Mouse (Mus musculus) gonadal fat pad, adult 2 months (tissue): ENCODE data around the gene Tekt3. TPM values are rescaled to one million over a fixed set of nuclear protein-coding genes. Genes with fewer than 3 reads are reported as not detected.
A peak's percentile ranks its signal among the peaks of the same experiment; 100 is the strongest.

Source experiments
- DNase-seq: peaks from one replicate; pipeline ENCODE4 v3.0.0-alpha.2; 2012; ENCODE audit warnings: low read depth
- polyA plus RNA-seq: library from polyadenylated mRNA; depleted of rRNA; stranded (reverse); fragments of >200 nt; gene quantifications from 2 replicates; pipeline ENCODE4 v1.2.3, GENCODE M21; 2012

Gene Tekt3
- polyA plus RNA-seq, 1 experiment, result 0.11 TPM

DNA sequence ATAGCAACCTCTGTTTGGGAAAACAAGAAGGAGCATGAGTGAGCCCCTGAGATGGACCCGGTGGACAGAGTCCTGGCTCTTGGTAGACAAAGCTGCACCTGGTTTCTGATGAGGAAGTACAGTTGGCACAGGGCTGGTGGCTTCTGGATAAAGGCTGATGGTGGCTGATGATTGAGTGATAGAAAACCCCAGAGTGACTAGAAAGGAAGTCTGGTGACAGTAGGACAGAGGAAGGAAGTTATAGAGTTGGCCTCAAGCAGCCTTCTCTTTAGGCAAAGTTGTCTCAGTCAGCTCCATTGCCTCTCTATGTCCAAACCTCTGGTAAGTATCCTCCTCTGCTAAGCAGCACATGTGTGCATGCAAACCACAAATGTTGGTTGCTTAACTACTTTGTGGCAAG lies 1.5 kb upstream of the Tekt3 start:
- no peak for DNase-seq

DNA sequence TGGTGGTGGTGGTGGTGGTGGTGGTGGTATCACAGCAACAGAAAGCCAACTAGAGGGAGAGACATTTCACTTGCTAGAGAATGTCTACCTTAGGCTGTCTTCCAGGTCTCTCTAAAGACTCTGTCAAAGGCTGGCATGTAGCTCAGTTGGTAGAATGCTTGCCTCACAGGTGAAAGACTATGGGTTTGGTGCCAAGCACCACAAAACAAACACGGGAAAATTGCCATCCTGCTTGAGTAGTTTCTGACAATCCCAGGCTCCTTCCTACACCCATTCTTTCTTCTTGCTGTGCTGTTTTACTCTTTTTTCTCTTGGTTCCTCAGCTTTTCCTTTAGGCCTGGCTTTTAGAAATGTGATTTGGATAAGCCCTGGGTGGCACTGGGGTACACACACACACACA lies 5.1 kb downstream of the Tekt3 start:
- DNase-seq, result no peak

DNA sequence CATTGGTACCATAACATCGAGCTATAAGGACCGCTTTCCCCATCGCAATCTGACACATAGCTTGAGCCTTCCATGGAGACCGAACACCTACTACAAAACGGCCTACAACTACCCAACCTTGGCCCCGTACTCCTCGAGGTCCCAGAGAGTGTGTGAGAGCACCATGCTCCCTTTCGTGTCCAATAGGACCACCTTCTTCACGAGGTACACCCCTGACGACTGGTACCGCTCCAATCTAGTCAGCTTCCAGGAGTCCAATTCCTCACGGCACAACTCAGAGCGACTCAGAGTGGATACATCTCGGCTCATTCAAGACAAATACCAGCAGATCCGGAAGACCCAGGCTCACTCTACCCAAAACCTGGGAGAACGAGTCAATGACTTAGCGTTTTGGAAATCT lies 8.6 kb downstream of the Tekt3 start:
- no peak for DNase-seq

DNA sequence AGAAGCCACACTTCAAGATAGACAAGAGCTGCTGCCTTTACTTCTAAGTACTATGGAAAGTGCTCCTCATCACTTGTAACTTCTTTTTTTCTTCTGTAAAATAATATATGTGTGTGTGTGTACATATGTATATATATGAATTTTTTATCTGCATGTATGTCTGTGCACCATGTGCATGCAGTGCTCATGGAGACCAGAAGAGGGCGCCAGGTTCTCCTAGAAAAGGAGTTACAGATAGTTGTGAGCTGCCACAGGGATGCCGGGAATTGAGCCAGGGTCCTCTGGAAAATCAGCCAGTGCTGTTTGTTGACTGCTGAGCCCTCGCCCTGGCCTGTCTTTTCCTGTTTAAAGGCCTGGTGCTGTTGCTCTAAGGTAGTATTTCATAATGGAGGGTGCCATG lies 23.1 kb downstream of the Tekt3 start:
- no peak for DNase-seq

DNA sequence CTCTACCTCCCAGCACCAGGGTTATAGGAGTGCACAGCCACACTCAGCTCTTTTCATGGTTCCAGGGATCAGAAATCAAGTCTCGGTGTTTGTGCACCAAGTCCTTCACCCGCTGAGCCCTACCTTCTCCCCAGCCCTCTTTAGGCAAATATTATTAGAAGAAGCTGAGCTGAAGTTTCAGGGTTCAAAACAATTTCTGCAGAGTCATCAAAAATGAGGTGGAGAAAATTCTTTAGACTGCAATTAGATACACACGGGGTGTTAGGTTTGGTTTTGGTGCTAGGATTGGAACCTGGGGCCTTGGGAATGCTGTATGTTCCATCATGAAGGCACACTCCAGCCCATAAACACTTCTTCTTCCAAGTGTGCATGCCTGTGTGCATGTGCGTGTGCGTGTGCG lies 27.2 kb downstream of the Tekt3 start:
- DNase-seq, result no peak

DNA sequence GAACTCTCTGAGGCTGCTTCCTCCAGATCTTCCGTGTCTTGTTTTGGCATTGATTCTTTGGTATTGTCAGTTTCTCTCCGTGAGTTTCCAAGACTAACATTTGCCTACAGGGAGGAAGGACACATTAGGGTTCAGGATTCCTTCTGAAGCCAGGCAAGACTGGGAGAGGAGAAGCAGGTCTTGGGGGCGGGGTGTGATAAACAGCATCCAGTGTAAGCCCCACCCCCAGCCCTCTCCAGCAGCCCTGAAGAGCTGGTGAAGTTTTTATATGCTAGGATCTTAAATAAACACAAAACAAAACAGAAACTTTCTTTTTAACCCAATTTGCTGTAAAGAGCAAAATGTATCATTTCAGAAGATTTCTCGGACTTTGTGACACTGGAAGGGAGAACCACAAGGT lies 28.8 kb downstream of the Tekt3 start:
- DNase-seq, result no peak

DNA sequence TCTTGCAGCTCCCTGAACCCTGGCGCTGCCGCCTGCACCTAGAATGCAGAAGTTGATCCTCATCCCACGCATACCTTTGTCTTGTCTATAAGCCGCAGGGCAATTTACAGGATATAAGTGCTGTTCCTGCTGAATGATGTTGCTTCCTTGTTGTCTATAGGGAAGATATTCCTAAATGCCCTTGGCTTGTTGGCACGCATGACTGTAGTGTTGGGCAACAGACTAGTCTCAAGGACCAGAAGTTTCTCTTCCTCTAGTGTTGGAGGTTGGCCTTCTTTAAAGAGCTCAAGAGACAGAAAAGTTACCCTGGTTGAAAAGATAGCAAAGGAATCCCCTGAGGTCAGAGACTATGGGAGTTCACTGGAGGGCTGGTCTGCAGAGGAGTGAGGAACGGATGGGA lies 29.5 kb downstream of the Tekt3 start:
- DNase-seq, result peak; percentile 5

DNA sequence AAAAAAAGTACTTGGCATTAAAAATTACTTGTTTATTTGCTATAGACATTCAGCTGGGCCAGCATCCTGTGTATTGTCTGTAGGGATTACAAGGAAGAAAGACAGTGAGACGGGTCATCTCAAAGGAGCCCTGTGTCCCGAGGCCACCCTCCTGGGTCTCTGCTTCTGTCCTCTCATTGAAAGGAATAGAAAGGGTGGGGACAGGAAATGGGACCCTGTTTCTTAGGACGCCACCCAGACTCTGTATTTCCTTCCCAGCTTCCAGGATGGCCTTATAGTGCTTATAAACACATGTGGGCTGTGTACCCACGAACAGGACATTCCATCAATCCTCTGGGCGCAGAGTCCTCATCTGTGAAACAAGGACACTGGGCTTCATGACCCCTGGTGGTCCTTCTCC lies 30.8 kb downstream of the Tekt3 start:
- no peak for DNase-seq

DNA sequence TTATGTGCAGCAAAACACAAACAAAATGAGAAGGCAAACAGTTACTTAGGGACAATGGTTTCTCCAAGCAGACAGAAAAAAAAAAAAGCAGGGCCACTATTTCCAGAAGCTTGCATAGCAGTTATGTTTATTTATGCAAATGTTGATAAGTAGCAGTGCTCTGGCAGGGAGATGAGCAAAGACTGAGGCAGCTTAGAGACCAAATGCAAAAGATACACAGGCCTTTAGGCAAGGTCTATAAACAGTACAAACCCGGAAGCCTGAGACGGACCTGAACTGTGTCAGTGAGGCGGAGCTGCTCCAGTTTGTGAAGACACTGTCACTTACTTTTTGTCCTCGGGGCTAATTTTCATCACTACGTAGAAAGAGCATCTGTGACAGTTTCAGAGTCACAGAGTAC lies 32.1 kb downstream of the Tekt3 start:
- DNase-seq, result no peak

DNA sequence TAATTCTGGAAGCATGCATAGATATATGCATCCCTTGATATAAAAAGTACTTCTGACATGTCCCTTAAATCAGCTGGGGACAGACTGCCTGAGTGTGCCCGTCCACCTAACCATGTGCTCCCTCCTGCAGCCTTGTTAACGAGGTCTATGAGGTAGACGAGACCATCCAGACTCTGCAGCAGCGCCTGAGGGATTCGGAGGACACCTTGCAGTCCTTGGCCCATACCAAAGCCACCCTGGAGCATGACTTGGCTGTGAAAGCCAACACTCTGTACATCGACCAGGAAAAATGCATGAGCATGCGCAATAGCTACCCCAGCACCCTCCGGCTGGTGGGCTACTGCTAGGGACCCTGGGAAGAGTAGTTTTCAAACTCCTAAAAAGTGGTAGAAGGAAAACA lies 33.0 kb downstream of the Tekt3 start:
- no peak for DNase-seq

DNA sequence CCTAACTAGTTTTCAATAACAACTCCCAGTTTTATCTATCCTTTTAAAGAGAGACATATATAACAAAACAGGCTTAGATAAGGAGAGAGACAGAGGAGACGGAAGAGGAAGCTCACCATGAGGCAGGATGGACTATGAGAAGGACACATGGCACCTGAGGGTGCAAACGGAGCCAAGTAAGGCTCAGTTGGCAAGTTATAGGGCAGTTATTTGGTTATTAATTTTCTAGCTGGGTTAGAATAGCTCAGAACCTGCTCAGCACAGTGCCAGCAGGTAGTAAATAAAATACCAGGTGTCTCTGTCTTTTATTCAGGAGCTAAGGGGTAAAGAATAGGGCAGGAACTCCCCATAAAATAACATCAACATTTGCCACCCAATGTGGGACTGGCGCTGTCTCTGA lies 36.6 kb downstream of the Tekt3 start:
- no peak for DNase-seq

DNA sequence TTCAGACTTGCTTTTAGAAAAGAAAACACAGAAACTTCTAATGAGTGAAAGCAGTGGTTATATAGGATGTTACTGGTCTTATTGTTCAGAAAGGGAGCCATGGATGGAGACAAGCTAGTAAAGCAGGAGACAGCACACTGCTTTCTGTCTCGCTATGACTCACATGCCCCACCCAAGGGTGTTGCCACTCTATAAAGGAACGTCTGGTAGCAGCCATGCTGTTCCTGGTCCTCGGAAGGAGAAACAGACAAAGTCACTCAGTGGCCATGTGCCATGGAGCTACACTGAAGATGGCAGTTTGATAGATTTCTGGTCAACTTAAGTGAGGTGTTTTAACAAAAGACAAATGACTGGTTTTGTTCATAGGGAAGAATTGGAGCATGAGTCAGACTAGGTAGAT lies 37.9 kb downstream of the Tekt3 start:
- DNase-seq, result no peak

DNA sequence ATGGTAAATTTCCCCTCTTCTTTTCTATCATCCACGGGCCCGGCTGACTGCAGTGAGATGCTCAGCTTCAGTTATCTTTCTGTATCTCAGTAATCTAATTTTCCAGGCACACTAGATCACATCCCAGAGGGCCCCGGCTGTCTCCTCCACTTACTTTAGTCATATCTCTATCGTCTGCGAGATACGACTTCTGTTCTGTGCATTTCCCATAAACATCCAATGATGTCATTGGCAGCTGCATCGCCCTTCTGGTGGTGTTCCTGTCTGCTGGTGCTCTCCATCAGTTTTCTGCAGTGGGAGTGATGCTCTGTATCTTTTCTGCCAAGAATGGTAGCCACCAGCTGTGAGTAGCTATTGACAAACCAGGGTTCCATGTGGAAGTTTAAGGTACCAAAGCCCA lies 41.8 kb downstream of the Tekt3 start:
- DNase-seq, result no peak

DNA sequence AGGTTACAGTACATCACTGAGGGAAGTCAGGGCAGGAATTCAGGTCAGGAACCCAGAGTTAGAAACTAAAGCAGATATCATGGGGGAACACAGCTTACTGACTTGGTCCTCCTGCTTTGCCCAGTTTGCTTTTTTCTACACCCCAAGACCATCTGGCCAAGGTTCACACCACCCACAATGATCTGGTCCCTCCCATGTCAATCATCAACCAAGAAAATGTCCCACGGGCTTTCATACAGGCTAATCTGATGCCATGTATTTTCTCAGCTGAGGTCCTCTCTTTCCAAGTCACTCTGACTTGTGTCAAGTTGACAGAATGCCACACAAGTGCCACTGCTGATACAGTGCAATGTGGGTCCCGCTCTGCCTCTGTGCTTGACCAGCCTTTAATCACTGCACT lies 42.6 kb downstream of the Tekt3 start:
- no peak for DNase-seq

DNA sequence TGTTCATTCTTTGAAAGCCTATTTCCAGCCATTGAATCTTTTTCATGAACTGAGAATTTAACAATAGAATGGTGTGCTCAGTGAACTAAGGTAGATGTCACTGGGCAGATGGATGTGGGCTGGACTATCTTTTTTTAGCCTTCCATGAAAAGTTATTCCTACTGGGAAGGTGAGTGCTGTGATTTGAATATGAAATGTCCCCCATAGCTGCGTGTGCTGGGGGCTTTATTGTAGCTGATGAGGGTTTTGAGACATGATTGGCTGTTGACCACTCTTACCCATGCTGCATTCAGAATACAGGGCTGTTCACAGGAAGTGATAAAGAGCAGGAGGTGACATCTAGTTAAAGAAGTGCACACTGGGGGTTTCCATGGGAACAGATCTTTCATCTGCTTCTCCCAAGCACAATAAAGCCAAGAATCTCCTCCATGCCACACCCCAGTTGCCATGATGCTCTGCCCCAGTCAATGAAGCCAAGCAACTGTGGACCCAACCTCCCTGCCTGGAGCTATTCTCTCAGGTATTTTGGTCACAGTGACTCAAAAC lies 47.8 kb downstream of the Tekt3 start:
- no peak for DNase-seq

DNA sequence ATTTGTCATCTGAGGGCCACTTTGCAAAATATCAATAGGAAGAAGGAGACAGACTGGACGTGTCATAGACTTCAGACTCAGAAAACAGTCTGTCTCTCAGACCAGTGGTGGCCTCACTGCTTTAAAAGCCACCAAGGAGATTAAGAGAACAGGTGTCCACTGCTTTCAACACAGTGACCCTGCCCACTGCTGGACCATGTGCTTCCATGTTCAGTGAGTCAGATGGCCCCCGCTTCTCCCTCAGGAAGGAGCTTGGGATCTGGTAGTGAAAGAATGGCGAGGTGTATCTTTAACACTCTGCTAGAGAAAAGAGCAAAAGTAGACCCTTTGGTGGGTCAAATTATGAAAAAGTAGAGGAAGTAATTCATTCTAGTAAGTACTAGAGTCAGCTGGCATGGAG lies 48.9 kb downstream of the Tekt3 start:
- DNase-seq, result no peak

DNA sequence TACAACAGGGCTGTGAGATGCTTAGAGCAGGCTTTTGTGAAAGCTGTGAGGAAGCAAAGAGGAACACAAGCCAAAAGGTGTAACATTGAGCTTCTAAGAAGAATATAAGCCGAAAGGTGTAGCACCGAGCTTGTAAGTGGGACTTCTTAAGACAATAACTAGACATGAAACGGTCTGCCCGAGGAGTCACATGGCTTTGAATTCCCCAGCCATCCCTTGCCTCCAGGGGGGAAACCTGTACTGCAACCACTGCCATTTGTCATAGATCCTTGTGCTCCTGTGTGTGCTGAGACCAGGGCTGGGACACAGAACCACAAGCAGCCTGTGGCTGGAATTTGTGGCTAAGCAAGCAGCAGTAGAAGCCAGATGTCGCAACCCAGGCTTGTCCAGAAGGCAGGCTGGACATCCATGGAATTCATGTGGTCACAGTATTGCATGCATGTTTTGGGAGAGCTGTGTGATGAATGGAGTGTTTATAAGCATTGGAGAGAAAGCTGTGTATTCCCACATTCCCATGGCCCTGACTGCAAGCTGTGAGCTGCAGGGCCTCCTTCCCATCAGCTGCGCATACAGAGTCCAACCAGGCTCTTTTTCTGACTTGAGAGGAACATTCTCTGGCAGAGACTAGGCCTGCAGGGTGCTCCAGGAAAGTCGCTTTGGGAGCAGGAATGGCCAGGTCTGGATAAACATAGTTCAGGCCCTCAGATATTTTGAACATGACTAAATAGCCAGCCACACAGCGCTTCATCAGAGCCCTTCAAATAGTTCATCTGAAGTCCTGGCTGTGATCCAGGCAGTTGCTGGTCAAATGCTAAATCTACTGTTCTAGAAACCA lies 53.6 kb downstream of the Tekt3 start:
- DNase-seq, result no peak

DNA sequence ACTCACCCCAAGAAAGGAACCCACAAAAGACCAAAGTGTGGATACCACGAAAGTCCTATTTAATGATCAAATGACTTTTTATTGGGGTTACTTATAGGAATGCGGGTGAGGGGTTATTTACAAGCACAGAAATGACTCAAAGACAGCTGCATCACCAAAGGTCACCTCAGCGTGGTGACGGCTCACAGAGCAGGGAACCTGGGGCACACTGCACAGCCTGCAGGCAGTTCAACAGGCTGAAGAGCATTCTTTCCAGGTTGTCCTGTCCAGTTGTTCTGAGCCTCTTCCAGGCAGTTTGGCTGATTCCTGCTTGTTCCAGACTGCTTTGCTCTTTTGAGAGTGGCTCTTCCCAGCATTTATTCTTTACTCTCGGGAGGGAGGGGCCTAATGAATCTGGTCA lies 55.2 kb downstream of the Tekt3 start:
- no peak for DNase-seq

DNA sequence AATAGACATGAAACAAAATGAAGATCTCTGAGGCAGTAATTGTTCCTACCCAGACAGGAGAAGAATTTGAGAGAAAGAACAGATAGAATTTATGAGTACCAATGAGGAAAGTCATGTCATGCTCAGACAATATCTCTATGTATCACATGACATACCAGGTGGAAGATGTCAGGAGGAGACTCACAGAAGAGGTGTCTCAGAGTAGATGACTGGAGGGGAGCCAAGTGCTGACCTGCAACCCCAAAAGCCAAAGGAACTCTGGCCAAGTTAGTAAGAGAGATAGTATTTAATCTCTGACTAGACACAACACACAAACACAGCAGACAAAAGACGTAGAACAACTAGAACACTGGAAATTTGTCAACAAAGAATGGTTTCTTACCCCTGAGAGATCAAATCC lies 55.8 kb downstream of the Tekt3 start:
- no peak for DNase-seq

DNA sequence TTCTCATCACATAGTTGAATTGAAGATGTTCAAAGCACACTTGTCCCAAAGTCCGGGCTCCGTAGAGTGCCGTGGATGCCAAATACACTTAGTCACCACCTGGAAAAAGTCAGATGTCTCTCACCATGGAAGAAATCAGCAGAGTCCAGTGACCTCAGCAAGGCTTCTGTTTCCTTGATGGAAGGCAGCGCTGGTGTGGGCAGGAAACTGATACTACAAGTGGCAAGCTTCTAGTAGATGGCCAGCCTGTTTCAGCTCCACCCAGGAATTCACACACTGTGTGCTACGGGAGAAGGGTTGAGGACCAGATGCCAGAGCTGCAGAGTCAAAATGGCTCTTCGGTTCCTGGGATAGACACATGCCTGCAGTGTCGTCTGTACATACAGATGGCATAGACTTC lies 58.3 kb downstream of the Tekt3 start:
- DNase-seq, result no peak

DNA sequence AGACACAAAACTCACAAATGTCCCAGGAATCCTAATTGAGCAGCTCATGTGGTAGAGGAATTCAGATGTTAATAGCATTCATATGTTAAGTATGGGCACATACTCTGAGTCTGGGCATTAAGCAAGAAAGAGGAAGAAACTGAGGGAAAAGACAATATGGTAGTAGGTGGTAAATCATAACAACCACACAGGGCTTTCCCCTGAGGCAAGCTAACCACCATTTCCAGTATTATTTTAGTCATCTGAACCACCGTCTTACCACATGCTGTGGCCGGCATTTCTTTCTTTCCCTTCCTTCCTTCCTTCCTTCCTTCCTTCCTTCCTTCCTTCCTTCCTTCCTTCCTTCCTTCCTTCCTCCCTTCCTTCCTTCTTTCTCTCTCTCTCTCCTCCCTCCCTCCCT lies 60.8 kb downstream of the Tekt3 start:
- DNase-seq, result no peak

DNA sequence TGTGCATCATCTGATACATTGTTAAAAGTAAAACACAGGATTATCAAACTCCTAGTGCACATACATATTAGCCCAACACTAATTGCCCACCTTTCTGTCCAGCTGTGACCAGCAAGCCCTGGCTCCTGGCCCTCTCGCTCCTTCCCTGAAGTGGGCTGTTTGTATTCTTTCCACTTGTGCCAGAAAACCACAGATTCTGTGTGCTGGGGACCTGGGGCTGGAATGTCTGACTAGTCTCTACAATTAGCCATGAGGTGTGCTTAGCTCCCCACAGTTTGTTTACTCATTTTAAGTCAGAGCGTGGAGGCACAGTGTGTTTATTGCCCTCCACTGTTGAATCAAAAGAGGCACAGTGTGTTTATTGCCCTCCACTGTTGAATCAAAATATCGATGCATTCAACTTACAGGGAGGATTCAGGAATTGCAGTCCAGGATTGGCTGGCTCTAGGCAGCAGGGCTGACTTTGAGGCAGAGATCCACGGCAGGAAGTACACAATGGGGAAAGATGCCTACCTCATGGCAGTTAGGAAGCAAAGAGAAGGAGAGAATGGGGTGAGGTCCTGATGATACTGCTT lies 61.4 kb downstream of the Tekt3 start:
- DNase-seq, result no peak

DNA sequence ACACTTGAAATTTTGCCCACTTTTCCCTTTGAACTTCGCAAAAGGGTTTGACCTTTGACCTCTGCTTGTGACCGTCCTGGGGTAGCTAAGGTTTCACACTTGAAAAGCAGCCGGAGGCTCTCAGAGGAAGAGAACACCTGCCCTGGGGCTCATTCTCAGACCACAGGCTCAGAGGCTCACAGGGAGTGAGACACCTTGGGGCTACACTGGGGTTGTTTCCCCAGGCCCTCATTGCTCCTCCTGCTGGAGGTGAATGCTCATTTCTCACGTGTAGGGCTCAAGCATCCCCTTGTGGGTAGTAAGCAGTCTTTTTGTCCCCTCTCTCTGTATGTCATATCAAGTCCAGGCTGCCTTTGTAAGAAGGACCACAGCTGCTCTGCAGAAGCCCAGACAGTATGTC lies 62.9 kb downstream of the Tekt3 start:
- no peak for DNase-seq
